Mouse (Mus musculus): Measurements from ENCODE around the gene Arhgap30.
A peak's percentile ranks its signal among the peaks of the same experiment; 100 is the strongest.

Gene Arhgap30

GRCm38 (mm10) chr1:171388376-171389102 lies at the start of gene Arhgap30:
Arhgap30 (plus strand) TSS chr1:171388954.
- DNase-seq (ENCODE audit: inconsistent ontology term): no peak

DNA sequence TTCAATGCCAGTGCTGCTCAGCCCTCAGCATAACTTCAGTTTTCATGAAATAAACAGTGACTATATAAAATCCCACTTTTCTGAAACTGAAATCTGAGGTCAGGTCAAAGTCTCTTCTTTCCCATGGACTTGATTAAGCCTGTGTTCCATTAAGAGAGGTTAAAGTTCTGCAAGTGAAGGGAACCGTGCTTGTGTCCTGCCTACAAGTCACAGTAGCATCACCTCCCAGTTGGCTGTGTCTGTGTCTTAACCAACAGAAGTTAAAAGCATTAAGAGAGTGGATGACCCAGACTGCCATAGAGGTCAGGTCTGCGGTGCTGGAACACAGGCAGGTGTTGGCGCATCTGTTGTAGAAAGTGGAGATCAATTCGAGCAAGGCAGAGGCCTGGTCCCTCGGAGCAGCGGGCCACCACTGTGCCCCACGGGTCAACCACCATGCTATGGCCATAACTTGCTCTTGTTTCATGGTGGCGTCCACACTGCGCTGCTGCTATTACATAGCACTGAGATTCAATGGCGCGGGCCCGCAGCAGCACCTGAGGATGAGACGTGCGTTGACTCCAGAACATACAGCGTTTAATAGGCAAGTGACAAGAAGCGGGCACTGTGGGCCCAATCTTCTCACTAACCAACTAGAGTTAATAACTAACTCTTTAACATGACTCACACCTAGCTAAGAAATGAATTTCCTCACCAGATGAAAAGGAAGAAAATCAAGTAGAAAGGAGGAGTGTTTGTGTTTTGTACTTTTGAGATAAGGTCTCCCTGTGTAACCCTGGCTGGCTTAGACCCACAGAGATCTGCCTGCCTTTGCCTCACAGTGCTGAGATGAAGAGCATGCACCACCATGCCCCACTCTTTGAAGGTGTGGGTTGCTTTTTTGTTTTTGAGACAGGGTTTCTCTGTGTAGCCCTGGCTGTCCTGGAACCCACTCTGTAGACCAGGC lies 46.2 kb upstream of the Arhgap30 start:
- DNase-seq (ENCODE audit: inconsistent ontology term): no peak

- DNase-seq (ENCODE audit: inconsistent ontology term): no peak
These were observed 44.7 kb upstream of the Arhgap30 start for GRCm38 (mm10) chr1:171343922-171344677.

DNA sequence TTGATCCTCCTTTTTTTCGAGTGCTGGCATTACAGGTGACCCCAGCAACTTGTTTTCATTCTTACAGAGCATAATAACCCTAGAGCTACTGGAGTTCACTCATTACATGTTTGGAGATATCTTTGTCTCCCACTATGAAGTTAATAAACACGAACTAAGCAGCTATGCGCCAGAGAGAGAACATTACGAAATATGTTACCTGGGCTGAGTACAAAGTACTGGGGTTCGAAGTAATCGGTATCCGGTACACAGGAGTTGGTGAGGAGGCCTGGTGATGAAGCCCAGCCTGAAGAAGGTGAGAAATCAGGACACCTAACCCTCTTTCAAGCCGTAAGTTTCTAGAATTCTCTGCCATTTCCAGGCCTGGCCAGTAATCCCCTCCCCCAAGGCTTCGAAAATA lies 44.0 kb upstream of the Arhgap30 start:
- no peak for DNase-seq (ENCODE audit: inconsistent ontology term)

- DNase-seq (ENCODE audit: inconsistent ontology term): peak; percentile 93
These were observed 43.3 kb upstream of the Arhgap30 start, which contains the start of the genes Nit1 and Pfdn2 for GRCm38 (mm10) chr1:171345225-171346094. Nit1 (minus strand) TSS chr1:171345646. Pfdn2 (plus strand) TSS chr1:171345670.

- DNase-seq (ENCODE audit: inconsistent ontology term): peak; percentile 39
These were observed 42.7 kb upstream of the Arhgap30 start for GRCm38 (mm10) chr1:171346095-171346450.

GRCm38 (mm10) chr1:171348665-171349064 lies 40.1 kb upstream of the Arhgap30 start:
- no peak for DNase-seq (ENCODE audit: inconsistent ontology term)

- no peak for DNase-seq (ENCODE audit: inconsistent ontology term)
These were observed 39.5 kb upstream of the Arhgap30 start for GRCm38 (mm10) chr1:171349210-171349609.

DNA sequence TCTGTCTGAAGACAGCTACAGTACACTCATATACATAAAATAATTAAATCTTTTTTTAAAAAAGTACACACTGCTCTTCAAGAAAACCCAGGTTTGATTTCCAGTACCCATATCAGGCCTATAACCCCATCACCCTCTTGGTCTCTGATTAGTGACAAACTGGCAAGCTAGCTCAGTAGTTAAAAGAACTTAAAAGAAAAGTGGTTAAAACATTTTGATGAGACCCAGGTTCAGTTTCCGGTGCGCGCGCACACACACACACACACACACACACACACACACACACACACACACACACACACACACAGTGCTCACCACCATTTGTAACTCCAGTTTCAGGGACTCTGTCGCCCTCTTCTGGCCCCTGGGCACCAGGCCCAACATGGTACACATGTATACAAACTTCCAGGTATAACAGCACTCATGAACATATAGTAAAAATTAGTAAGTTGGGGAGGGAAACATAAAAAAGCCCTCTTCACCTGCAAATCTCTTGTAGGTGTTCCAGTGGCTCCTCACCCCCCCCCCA lies 32.9 kb upstream of the Arhgap30 start:
- DNase-seq (ENCODE audit: inconsistent ontology term): no peak

DNA sequence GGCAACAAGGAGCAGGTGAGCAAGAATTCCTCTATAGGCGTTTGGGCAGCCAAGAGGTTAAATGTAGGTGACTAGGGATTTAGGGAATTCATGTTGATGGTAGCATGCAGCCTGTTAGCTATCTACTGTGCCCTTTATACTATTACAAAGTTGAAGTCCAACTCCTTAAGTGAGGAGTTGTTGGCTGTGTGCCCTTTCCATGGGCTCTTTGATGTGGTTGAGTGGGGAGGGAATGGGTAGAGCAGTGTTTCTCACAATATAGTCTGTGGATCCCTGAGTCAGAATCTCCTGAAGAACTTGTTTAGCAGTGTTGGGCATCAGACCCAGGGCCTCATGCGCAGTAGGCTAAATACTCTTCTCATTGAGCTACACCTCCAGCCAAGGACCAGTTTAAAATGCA lies 31.9 kb upstream of the Arhgap30 start:
- no peak for DNase-seq (ENCODE audit: inconsistent ontology term)

DNA sequence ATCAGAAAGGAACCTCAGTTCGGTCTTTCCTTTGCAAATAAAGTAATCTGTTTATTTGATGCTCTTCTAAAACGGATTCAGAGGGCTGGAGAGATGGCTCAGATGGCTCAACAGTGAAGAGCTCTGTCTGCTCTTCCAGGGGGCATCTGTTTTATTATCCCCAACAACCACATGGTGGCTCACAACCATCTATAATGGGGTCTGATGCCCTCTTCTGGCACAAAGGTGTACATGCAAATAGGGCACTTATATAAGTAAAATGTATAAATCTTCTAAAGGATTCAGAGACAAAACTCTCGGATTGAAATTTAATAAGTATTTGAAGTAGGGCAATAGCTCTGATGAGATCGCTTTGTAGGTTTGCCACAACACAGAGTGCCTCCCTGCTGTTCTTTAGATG lies 30.3 kb upstream of the Arhgap30 start:
- no peak for DNase-seq (ENCODE audit: inconsistent ontology term)

- DNase-seq (ENCODE audit: inconsistent ontology term): no peak
These were observed 28.5 kb upstream of the Arhgap30 start for GRCm38 (mm10) chr1:171360253-171360652.

- peak; percentile 92 for DNase-seq (ENCODE audit: inconsistent ontology term)
These were observed 28.1 kb upstream of the Arhgap30 start, which contains the start of gene Klhdc9 for GRCm38 (mm10) chr1:171360656-171361055. Klhdc9 (minus strand) TSS chr1:171360798.

DNA sequence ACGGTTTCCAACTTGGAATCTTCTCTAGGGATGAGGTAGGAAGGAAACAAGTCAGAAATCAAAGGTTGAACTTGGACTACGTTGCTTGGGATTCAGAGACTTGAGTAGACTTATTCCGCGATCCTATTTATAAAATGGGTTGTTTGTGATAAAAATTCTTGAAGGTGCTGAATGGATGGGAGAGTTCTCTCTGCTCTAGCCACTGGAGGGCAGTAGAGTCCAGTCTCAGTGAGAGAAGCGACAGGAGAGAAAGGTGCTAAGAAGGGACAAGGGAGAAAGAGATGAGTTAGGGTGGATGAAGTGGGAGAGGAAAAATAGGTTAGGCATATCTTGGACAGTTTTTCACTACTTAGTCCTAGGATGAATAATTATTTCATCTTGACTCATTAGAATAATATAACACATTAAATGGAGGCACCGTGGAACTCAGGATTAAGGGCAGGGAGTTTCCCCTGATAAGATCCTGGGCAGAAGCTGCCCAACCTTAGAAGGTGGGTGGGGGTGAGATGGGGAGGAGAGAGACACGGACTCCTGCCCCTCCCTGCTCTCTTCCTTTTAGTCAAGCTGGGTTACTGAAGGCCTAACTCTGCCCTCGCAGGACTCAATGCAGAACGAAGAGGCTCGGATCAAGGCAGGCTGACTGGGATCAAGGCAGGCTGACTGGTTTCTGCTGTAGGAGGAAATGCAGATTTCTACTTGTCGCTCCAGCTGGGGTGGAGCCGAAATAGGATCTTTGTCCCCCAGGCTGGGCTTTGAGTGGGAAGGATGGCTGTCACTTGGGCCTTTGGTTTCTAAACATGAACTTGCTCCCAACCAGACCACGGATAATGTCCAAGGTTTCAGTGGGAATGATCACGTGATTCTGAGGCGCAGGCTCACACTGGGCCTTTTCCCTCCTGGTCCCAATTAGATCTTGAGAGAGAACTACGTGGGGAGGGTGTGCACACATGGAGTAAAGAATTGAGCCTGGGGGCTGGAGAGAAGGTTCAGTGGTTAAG lies 27.3 kb upstream of the Arhgap30 start:
- peak; percentile 85 for DNase-seq (ENCODE audit: inconsistent ontology term)

DNA sequence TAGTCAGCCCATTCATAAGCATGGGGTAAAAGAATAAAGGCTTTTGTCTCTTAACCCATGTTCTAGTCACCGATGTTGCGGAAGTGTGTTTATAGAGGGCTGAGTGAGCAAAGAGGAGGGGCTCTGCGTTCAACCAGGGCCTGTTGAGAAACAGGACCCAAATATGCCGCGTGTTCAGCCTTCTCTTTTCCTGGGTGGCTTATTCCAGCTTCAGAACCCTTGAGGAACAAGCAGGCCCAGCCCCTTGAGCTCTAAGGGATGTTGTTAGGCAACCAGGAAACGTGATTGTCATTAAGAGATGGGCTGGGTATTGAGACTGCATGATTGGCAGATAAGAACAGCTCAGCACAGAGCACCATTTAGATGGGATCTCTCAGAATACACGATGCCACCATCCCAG lies 22.8 kb upstream of the Arhgap30 start:
- no peak for DNase-seq (ENCODE audit: inconsistent ontology term)

GRCm38 (mm10) chr1:171369845-171370556 lies 18.8 kb upstream of the Arhgap30 start, which contains the start of gene Nectin4:
Nectin4 (plus strand) TSS chr1:171370099.
- no peak for DNase-seq (ENCODE audit: inconsistent ontology term)

GRCm38 (mm10) chr1:171372880-171373279 lies 15.9 kb upstream of the Arhgap30 start:
- DNase-seq (ENCODE audit: inconsistent ontology term): no peak

- DNase-seq (ENCODE audit: inconsistent ontology term): no peak
These were observed 14.8 kb upstream of the Arhgap30 start for GRCm38 (mm10) chr1:171373946-171374345.

GRCm38 (mm10) chr1:171375646-171376097 lies 13.1 kb upstream of the Arhgap30 start:
- DNase-seq (ENCODE audit: inconsistent ontology term): no peak

All from Muller cell, postnatal 12 days (primary cell).